Mouse (Mus musculus): ENCODE results near the gene Atf7ip. TPM values are rescaled to one million over a fixed set of nuclear protein-coding genes. Genes with fewer than 3 reads are reported as not detected.

Atf7ip gene
- total and polyA plus RNA-seq, 2 experiments from 2014 or later: 16.5 to 54.5 TPM

DNA sequence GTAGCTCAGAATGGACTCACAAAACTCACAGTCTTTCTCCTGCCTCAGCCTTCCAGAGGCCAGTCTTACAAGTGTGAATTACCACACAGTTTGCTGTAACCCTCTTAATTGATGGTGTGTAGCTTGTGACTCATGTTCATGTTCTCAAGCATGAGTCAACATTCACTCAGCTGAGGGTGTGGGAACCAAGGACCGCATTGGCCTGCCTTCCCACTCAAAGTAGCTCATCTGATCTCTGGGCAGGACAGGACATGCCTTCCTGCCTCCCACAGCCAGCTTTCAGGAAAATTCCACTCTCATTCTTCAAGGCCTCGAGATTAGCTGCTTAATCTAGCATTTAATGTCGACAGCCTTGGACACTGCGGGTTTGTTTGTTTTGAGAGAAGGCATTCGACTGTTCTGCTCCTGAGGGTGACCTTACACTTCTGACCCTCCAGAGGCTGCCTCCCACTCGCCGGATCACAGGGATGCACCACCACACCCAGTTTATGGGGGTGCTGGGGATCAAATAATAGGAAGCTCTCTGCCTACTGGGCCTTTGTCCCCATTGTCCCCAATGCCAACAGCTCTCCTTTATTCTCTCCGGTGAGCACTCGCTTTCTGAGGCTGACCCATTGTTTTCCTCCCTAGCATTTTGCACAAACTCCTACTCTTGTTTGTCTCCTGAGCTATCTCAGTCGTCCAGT, 6.5 kb upstream of the Atf7ip start:
- Histone ChIP-seq H3K4me2 (ENCODE audit: low read depth, low read length) (no peak overlapping the region), H3K27me3 (ENCODE audit: control insufficient read depth, insufficient read depth, low read length) (no peaks in the 10 kb centered on the region), H3K9me3 (replicated peaks; ENCODE audit: control insufficient read depth, low read length) (no peaks in the 10 kb centered on the region), H3K9ac (replicated peaks; ENCODE audit: low read depth, low read length) (no peak overlapping the region), H3K27ac (ENCODE audit: low read depth) (no peak overlapping the region), H3K36me3 (replicated peaks; ENCODE audit: control insufficient read depth, insufficient read depth, low read length) (no peaks in the 10 kb centered on the region), H3K4me1 (ENCODE audit: control insufficient read depth, insufficient read depth) (no peaks in the 10 kb centered on the region; the same call in 1 of the 2 replicates), H3K4me3 (ENCODE audit: low read depth, low read length) (no peak overlapping the region)
- DNase-seq (ENCODE audit: low spot score): no peak
- ATAC-seq (ENCODE audit: insufficient read depth, low read depth): no peak
- TF ChIP-seq EP300 (IDR thresholded peaks at IDR 0.05; ENCODE audit: low read depth) (no peak), CTCF (IDR thresholded peaks at IDR 0.05; ENCODE audit: low read depth) (no peak)
- 52% methylated on average over 10 of the region's 10 CpGs for WGBS

DNA sequence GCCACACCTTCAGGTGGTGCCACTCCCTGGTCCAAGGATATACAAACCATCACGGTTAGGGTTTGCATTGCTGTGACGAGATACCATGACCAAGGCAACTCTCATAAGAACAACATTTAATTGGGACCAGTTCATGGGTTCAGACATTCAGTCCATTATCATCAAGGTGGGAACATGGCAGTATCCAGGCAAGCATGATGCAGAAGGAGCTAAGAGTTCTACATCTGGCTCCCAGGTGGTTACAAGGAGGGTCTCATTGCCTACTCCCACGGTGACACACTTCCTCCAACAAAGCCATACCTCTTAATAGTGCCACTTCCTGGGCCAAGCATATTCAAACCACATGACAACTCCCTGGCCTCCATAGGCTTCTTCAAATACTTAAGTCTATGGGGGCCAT, 2.7 kb downstream of the Atf7ip start:
- H3K36me3 ChIP-seq (replicated peaks; ENCODE audit: control insufficient read depth, insufficient read depth, low read length): no peaks in the 10 kb centered on the region
- peaks cover under 1% of the 10 kb centered on the region; the same call in 1 of the 2 replicates for H3K9me3 ChIP-seq (replicated peaks; ENCODE audit: control insufficient read depth, low read length)
- no peak overlapping the region for H3K4me3 ChIP-seq (ENCODE audit: low read depth, low read length)
- H3K9ac ChIP-seq (replicated peaks; ENCODE audit: low read depth, low read length): no peak overlapping the region
- no peaks in the 10 kb centered on the region for H3K4me1 ChIP-seq (ENCODE audit: control insufficient read depth, insufficient read depth)
- H3K27ac ChIP-seq (ENCODE audit: low read depth): no peak overlapping the region
- no peak for DNase-seq (ENCODE audit: low spot score)
- H3K27me3 ChIP-seq (ENCODE audit: control insufficient read depth, insufficient read depth, low read length): no peaks in the 10 kb centered on the region
- 90% methylated on average over 3 of the region's 3 CpGs for WGBS
- no peak for ATAC-seq (ENCODE audit: insufficient read depth, low read depth)
- TF ChIP-seq EP300 (IDR thresholded peaks at IDR 0.05; ENCODE audit: low read depth): no peak
- TF ChIP-seq CTCF (IDR thresholded peaks at IDR 0.05; ENCODE audit: low read depth): no peak
- no peak overlapping the region for H3K4me2 ChIP-seq (ENCODE audit: low read depth, low read length)

DNA sequence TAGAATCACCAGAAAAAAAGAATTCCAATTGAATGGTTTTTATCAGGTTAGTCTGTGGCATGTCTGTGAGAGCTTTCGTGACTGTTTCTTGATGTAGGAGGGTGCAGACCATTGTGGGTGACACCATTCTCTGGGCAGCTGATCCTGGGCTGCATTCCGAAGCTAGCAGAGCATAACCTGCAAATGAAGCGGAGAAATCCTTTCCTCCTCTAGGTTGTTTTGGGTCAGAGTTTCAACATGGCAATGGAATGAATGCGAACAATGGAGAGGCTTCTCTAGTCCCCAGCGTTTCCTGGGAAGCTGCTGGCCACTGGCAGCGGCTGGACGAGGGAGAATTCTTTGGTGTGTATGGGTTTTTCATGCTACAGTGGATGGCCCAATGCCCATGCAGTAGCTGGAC, 5.0 kb downstream of the Atf7ip start:
- no peak for TF ChIP-seq EP300 (IDR thresholded peaks at IDR 0.05; ENCODE audit: low read depth)
- TF ChIP-seq CTCF (IDR thresholded peaks at IDR 0.05; ENCODE audit: low read depth): no peak
- Histone ChIP-seq H3K4me2 (ENCODE audit: low read depth, low read length) (no peak overlapping the region), H3K9ac (replicated peaks; ENCODE audit: low read depth, low read length) (no peak overlapping the region), H3K27me3 (ENCODE audit: control insufficient read depth, insufficient read depth, low read length) (no peaks in the 10 kb centered on the region), H3K4me1 (ENCODE audit: control insufficient read depth, insufficient read depth) (no peaks in the 10 kb centered on the region), H3K4me3 (ENCODE audit: low read depth, low read length) (no peak overlapping the region), H3K36me3 (replicated peaks; ENCODE audit: control insufficient read depth, insufficient read depth, low read length) (no peaks in the 10 kb centered on the region), H3K9me3 (replicated peaks; ENCODE audit: control insufficient read depth, low read length) (peaks cover 9% of the 10 kb centered on the region), H3K27ac (ENCODE audit: low read depth) (no peak overlapping the region)
- DNase-seq (ENCODE audit: low spot score) (no peak), ATAC-seq (ENCODE audit: insufficient read depth, low read depth) (no peak)
- WGBS: 74% methylated on average over 7 of the region's 7 CpGs

DNA sequence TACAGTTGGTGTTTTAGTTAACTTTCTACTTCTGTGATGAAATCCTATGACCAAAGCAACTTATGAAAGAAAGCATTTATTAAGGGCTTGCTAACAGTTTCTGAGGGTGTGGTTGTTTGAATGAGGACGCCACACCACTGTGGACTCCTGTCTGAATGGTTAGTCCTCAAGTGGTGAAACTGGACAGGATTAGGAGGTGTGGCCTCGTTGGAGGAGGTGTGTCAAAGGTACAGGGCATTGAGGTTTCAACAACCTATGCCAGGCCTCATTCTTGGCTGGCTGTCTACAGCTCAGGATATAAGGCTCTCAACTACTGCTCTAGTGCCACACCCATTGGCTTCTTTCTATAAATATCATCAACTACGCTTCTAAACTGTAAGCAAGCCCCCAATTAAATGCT, 6.4 kb downstream of the Atf7ip start:
- no peak for ATAC-seq (ENCODE audit: insufficient read depth, low read depth)
- DNase-seq (ENCODE audit: low spot score): no peak
- no peaks in the 10 kb centered on the region for H3K4me1 ChIP-seq (ENCODE audit: control insufficient read depth, insufficient read depth)
- TF ChIP-seq EP300 (IDR thresholded peaks at IDR 0.05; ENCODE audit: low read depth) (no peak), CTCF (IDR thresholded peaks at IDR 0.05; ENCODE audit: low read depth) (no peak)
- no peak overlapping the region for H3K9ac ChIP-seq (replicated peaks; ENCODE audit: low read depth, low read length)
- WGBS: 62% methylated on average over 3 of the region's 3 CpGs
- H3K36me3 ChIP-seq (replicated peaks; ENCODE audit: control insufficient read depth, insufficient read depth, low read length): no peaks in the 10 kb centered on the region
- no peak overlapping the region for H3K27ac ChIP-seq (ENCODE audit: low read depth)
- H3K9me3 ChIP-seq (replicated peaks; ENCODE audit: control insufficient read depth, low read length): peaks cover 9% of the 10 kb centered on the region
- no peak overlapping the region for H3K4me2 ChIP-seq (ENCODE audit: low read depth, low read length)
- no peak overlapping the region for H3K4me3 ChIP-seq (ENCODE audit: low read depth, low read length)
- H3K27me3 ChIP-seq (ENCODE audit: control insufficient read depth, insufficient read depth, low read length): no peaks in the 10 kb centered on the region

DNA sequence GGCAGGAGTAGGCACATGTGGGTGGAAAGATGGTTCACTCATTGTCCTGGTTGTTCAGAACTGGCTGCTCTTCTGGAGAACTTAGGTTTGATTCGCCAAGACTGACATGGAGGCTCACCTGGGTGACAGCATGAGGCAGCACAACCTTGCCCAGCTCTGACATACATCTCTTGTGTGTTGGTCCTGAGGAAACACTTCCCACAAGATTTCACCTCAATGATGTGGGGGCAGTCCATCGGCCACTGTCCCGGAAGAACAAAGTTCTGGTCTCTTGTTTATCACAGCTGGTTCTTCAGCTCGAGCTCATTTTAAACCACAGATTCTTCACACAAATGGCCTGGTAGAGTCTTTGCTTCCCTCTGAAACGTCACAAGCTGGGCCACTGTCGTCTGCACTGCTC, 10.7 kb downstream of the Atf7ip start:
- no peak for ATAC-seq (ENCODE audit: insufficient read depth, low read depth)
- WGBS: 85% methylated on average over 6 of the region's 6 CpGs
- H3K4me2 ChIP-seq (ENCODE audit: low read depth, low read length): no peak overlapping the region

DNA sequence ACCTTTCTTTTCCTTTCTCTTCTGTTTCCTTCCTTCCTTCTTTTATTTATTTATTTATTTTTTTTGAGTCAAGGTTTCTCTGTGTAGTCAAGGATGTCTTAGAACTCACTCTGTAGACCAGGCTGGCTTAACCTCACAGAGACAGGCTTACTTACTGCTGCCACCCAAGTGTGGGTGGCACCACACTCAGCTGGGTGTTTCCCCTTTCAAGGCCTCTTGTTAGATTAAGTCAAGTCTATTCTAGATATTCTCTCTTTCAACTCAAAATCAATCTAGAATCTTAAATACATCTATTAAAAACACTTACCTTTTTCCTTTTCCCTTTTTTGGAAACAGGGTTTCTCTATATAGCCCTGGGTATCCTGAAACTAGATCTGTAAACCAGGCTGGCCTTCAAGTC, 11.3 kb downstream of the Atf7ip start:
- no peaks in the 10 kb centered on the region for H3K27me3 ChIP-seq (ENCODE audit: control insufficient read depth, insufficient read depth, low read length)
- H3K9me3 ChIP-seq (replicated peaks; ENCODE audit: control insufficient read depth, low read length): peaks cover 9% of the 10 kb centered on the region
- no peak for ATAC-seq (ENCODE audit: insufficient read depth, low read depth)
- H3K36me3 ChIP-seq (replicated peaks; ENCODE audit: control insufficient read depth, insufficient read depth, low read length): no peaks in the 10 kb centered on the region
- H3K27ac ChIP-seq (ENCODE audit: low read depth): no peak overlapping the region
- H3K4me1 ChIP-seq (ENCODE audit: control insufficient read depth, insufficient read depth): peaks cover 7% of the 10 kb centered on the region; the same call in 1 of the 2 replicates
- H3K9ac ChIP-seq (replicated peaks; ENCODE audit: low read depth, low read length): no peak overlapping the region
- H3K4me3 ChIP-seq (ENCODE audit: low read depth, low read length): no peak overlapping the region
- TF ChIP-seq CTCF (IDR thresholded peaks at IDR 0.05; ENCODE audit: low read depth) (no peak), EP300 (IDR thresholded peaks at IDR 0.05; ENCODE audit: low read depth) (no peak)
- H3K4me2 ChIP-seq (ENCODE audit: low read depth, low read length): no peak overlapping the region
- DNase-seq (ENCODE audit: low spot score): no peak

More for the DNA sequence above, 10.7 kb downstream of the Atf7ip start:
- Histone ChIP-seq H3K4me1 (ENCODE audit: control insufficient read depth, insufficient read depth) (peaks cover 6% of the 10 kb centered on the region; the same call in 1 of the 2 replicates), H3K4me3 (ENCODE audit: low read depth, low read length) (no peak overlapping the region), H3K9me3 (replicated peaks; ENCODE audit: control insufficient read depth, low read length) (peaks cover 9% of the 10 kb centered on the region), H3K36me3 (replicated peaks; ENCODE audit: control insufficient read depth, insufficient read depth, low read length) (no peaks in the 10 kb centered on the region), H3K9ac (replicated peaks; ENCODE audit: low read depth, low read length) (no peak overlapping the region), H3K27me3 (ENCODE audit: control insufficient read depth, insufficient read depth, low read length) (no peaks in the 10 kb centered on the region), H3K27ac (ENCODE audit: low read depth) (no peak overlapping the region)
- TF ChIP-seq CTCF (IDR thresholded peaks at IDR 0.05; ENCODE audit: low read depth): no peak
- TF ChIP-seq EP300 (IDR thresholded peaks at IDR 0.05; ENCODE audit: low read depth): no peak
- no peak for DNase-seq (ENCODE audit: low spot score)
